Mouse (Mus musculus) liver, embryonic 16.5 days (tissue): ENCODE data around the gene Lingo1. TPM values are rescaled to one million over a fixed set of nuclear protein-coding genes. Genes with fewer than 3 reads are reported as not detected.

ENCODE experiments used
- ATAC-seq: fragments of 200-750 bp; cut with Nextera tagmentation; 2 replicates; pipeline ENCODE4 v1.8.0; 2017; ENCODE audit warnings: low read depth, mild to moderate bottlenecking, moderate number of reproducible peaks, moderate library complexity
- H3K27ac ChIP-seq: fragments of 300-500 bp; sonication (generic); 2 replicates; pipeline ENCODE4 v1.5.1; 2014; ENCODE audit warnings: mild to moderate bottlenecking, low read length
- H3K27me3 ChIP-seq: fragments of 300-500 bp; sonication (generic); 2 replicates; pipeline ENCODE4 v1.6.1; 2014; ENCODE audit warnings: low read depth, low read length, mixed read lengths; ENCODE audit not compliant: control insufficient read depth, insufficient read depth
- H3K36me3 ChIP-seq: fragments of 300-500 bp; sonication (generic); 2 replicates; pipeline ENCODE4 v1.6.1; 2014; ENCODE audit warnings: mild to moderate bottlenecking; ENCODE audit not compliant: control insufficient read depth, insufficient read depth
- H3K4me1 ChIP-seq: fragments of 300-500 bp; sonication (generic); 2 replicates; pipeline ENCODE4 v1.6.1; 2014; ENCODE audit warnings: low read depth, low read length, mixed read lengths; ENCODE audit not compliant: control insufficient read depth
- H3K4me2 ChIP-seq: fragments of 300-500 bp; sonication (generic); 2 replicates; pipeline ENCODE4 v1.6.1; 2014; ENCODE audit warnings: low read depth, low read length, mixed read lengths
- H3K4me3 ChIP-seq: fragments of 300-500 bp; sonication (generic); 2 replicates; pipeline ENCODE4 v1.5.1; 2014; ENCODE audit warnings: low read depth, mild to moderate bottlenecking, low read length
- H3K9ac ChIP-seq: fragments of 300-500 bp; sonication (generic); 2 replicates; pipeline ENCODE4 v1.6.1; 2014; ENCODE audit warnings: low read depth, low read length
- H3K9me3 ChIP-seq: fragments of 300-500 bp; sonication (generic); replicated peaks from 2 replicates; pipeline ENCODE4 v1.6.1; 2016; ENCODE audit warnings: low read length; ENCODE audit not compliant: control insufficient read depth
- WGBS: fragments of 180-500 bp; shearing (Covaris S2); extraction: QIAGEN DNeasy Blood & Tissue Kit; methylation state at CpG from one replicate; pipeline ENCODE4 v1.1.7; 2014; ENCODE audit not compliant: insufficient replicate concordance; 5-methylcytosine and 5-hydroxymethylcytosine counted together
- polyA plus RNA-seq: library from polyadenylated mRNA; unstranded; fragments of >200 nt; fragmentation: Nextera tagmentation; extraction: Ambion mirVana; gene quantifications from 2 replicates; pipeline ENCODE4 v1.2.1, GENCODE M21; 2015

The Lingo1 gene
- polyA plus RNA-seq, 1 experiment from 2014 or later: 0.20 TPM

- no peak for ATAC-seq
- Histone ChIP-seq H3K4me3 (no peak overlapping the region), H3K36me3 (no peaks in the 10 kb centered on the region), H3K27ac (no peak overlapping the region), H3K9me3 (no peaks in the 10 kb centered on the region), H3K4me1 (no peaks in the 10 kb centered on the region), H3K27me3 (no peaks in the 10 kb centered on the region), H3K9ac (no peak overlapping the region), H3K4me2 (no peak overlapping the region)
- 77% methylated on average over 22 of the region's 22 CpGs for WGBS
These were observed 117.2 kb downstream of the Lingo1 start for GRCm38 (mm10) chr9:56678929-56679681.

GRCm38 (mm10) chr9:56675696-56676095, 120.6 kb downstream of the Lingo1 start:
- WGBS: 62% methylated on average over 7 of the region's 7 CpGs
- ATAC-seq: no peak
- H3K9ac ChIP-seq: no peak overlapping the region
- no peak overlapping the region for H3K27ac ChIP-seq
- H3K4me2 ChIP-seq: no peak overlapping the region
- H3K27me3 ChIP-seq: no peaks in the 10 kb centered on the region
- no peaks in the 10 kb centered on the region for H3K36me3 ChIP-seq
- H3K4me3 ChIP-seq: no peak overlapping the region
- H3K9me3 ChIP-seq: no peaks in the 10 kb centered on the region
- no peaks in the 10 kb centered on the region for H3K4me1 ChIP-seq

GRCm38 (mm10) chr9:56669605-56670221, 126.6 kb downstream of the Lingo1 start:
- Histone ChIP-seq H3K9ac (no peak overlapping the region), H3K27ac (no peak overlapping the region), H3K4me3 (no peak overlapping the region), H3K27me3 (no peaks in the 10 kb centered on the region), H3K36me3 (no peaks in the 10 kb centered on the region), H3K4me1 (no peaks in the 10 kb centered on the region), H3K9me3 (no peaks in the 10 kb centered on the region), H3K4me2 (no peak overlapping the region)
- no peak for ATAC-seq
- WGBS: 35% methylated on average over 11 of the region's 11 CpGs

- Histone ChIP-seq H3K4me2 (no peak overlapping the region), H3K4me3 (no peak overlapping the region), H3K9me3 (no peaks in the 10 kb centered on the region), H3K36me3 (no peaks in the 10 kb centered on the region), H3K27ac (no peak overlapping the region), H3K9ac (no peak overlapping the region), H3K27me3 (no peaks in the 10 kb centered on the region), H3K4me1 (no peaks in the 10 kb centered on the region)
- ATAC-seq: no peak
- 69% methylated on average over 5 of the region's 5 CpGs for WGBS
These were observed 132.1 kb downstream of the Lingo1 start for GRCm38 (mm10) chr9:56664136-56664535.

GRCm38 (mm10) chr9:56662946-56663345, 133.3 kb downstream of the Lingo1 start:
- no peaks in the 10 kb centered on the region for H3K27me3 ChIP-seq
- ATAC-seq: no peak
- no peak overlapping the region for H3K4me3 ChIP-seq
- 69% methylated on average over 7 of the region's 7 CpGs for WGBS
- H3K36me3 ChIP-seq: no peaks in the 10 kb centered on the region
- H3K9ac ChIP-seq: no peak overlapping the region
- no peak overlapping the region for H3K4me2 ChIP-seq
- H3K4me1 ChIP-seq: no peaks in the 10 kb centered on the region
- H3K27ac ChIP-seq: no peak overlapping the region
- H3K9me3 ChIP-seq: no peaks in the 10 kb centered on the region

- WGBS: 49% methylated on average over 3 of the region's 3 CpGs
- Histone ChIP-seq H3K27me3 (no peaks in the 10 kb centered on the region), H3K9ac (no peak overlapping the region), H3K4me2 (no peak overlapping the region), H3K36me3 (no peaks in the 10 kb centered on the region), H3K4me1 (no peaks in the 10 kb centered on the region), H3K27ac (no peak overlapping the region), H3K4me3 (no peak overlapping the region), H3K9me3 (no peaks in the 10 kb centered on the region)
- ATAC-seq: no peak
These were observed 133.9 kb downstream of the Lingo1 start for GRCm38 (mm10) chr9:56662405-56662804.

- WGBS: 52% methylated on average over 3 of the region's 3 CpGs
- Histone ChIP-seq H3K36me3 (no peaks in the 10 kb centered on the region), H3K9ac (no peak overlapping the region), H3K4me3 (no peak overlapping the region), H3K27me3 (no peaks in the 10 kb centered on the region), H3K27ac (no peak overlapping the region), H3K9me3 (no peaks in the 10 kb centered on the region), H3K4me1 (no peaks in the 10 kb centered on the region), H3K4me2 (no peak overlapping the region)
- no peak for ATAC-seq
These were observed 134.9 kb downstream of the Lingo1 start for GRCm38 (mm10) chr9:56661217-56661840.

GRCm38 (mm10) chr9:56658580-56658979, 137.7 kb downstream of the Lingo1 start:
- no peak overlapping the region for H3K9ac ChIP-seq
- 45% methylated on average over 4 of the region's 4 CpGs for WGBS
- no peaks in the 10 kb centered on the region for H3K4me1 ChIP-seq
- H3K9me3 ChIP-seq: no peaks in the 10 kb centered on the region
- H3K4me3 ChIP-seq: no peak overlapping the region
- H3K4me2 ChIP-seq: no peak overlapping the region
- H3K27ac ChIP-seq: no peak overlapping the region
- no peak for ATAC-seq
- H3K27me3 ChIP-seq: no peaks in the 10 kb centered on the region
- H3K36me3 ChIP-seq: no peaks in the 10 kb centered on the region

GRCm38 (mm10) chr9:56657996-56658398, 138.3 kb downstream of the Lingo1 start:
- no peak overlapping the region for H3K9ac ChIP-seq
- H3K27ac ChIP-seq: no peak overlapping the region
- H3K27me3 ChIP-seq: no peaks in the 10 kb centered on the region
- no peaks in the 10 kb centered on the region for H3K4me1 ChIP-seq
- no peak overlapping the region for H3K4me2 ChIP-seq
- WGBS: 69% methylated on average over 6 of the region's 6 CpGs
- no peak overlapping the region for H3K4me3 ChIP-seq
- no peaks in the 10 kb centered on the region for H3K9me3 ChIP-seq
- no peak for ATAC-seq
- no peaks in the 10 kb centered on the region for H3K36me3 ChIP-seq
